Mouse (Mus musculus) hindbrain, embryonic 11.5 days (tissue): Measurements from ENCODE around the gene Lck. TPM values are rescaled to one million over a fixed set of nuclear protein-coding genes. Genes with fewer than 3 reads are reported as not detected.
A peak's percentile ranks its signal among the peaks of the same experiment; 100 is the strongest.

Experiments
- ATAC-seq: fragments of 200-750 bp; cut with Nextera tagmentation; 2 replicates; pipeline ENCODE4 v1.8.0; 2017; ENCODE audit warnings: mild to moderate bottlenecking, moderate TSS enrichment, moderate library complexity; ENCODE audit not compliant: low FRiP score
- DNase-seq: peaks from one replicate; pipeline ENCODE4 v3.0.0-alpha.2; 2015; ENCODE audit warnings: low spot score
- H3K27ac ChIP-seq: fragments of 300-500 bp; sonication (generic); 2 replicates; pipeline ENCODE4 v1.5.1; 2014; ENCODE audit warnings: mild to moderate bottlenecking, low read depth, low read length
- H3K27me3 ChIP-seq: fragments of 300-500 bp; sonication (generic); 2 replicates; pipeline ENCODE4 v1.6.1; 2014; ENCODE audit warnings: mild to moderate bottlenecking, low read length, moderate library complexity, mixed read lengths; ENCODE audit not compliant: control insufficient read depth, insufficient read depth
- H3K36me3 ChIP-seq: fragments of 300-500 bp; sonication (generic); 2 replicates; pipeline ENCODE4 v1.6.1; 2014; ENCODE audit warnings: mild to moderate bottlenecking, low read length, moderate library complexity, mixed read lengths; ENCODE audit not compliant: control insufficient read depth, insufficient read depth
- H3K4me1 ChIP-seq: fragments of 300-500 bp; sonication (generic); replicated peaks from 2 replicates; pipeline ENCODE4 v1.6.1; 2014; ENCODE audit warnings: low read length, mixed read lengths; ENCODE audit not compliant: control insufficient read depth, insufficient read depth
- H3K4me2 ChIP-seq: fragments of 300-500 bp; sonication (generic); replicated peaks from 2 replicates; pipeline ENCODE4 v1.6.1; 2014; ENCODE audit warnings: mild to moderate bottlenecking, low read depth, low read length
- H3K4me3 ChIP-seq: fragments of 300-500 bp; sonication (generic); 2 replicates; pipeline ENCODE4 v1.5.1; 2014; ENCODE audit warnings: low read depth, low read length
- H3K9ac ChIP-seq: fragments of 300-500 bp; sonication (generic); 2 replicates; pipeline ENCODE4 v1.6.1; 2014; ENCODE audit warnings: low read depth, low read length
- H3K9me3 ChIP-seq: fragments of 300-500 bp; sonication (generic); 2 replicates; pipeline ENCODE4 v1.6.1; 2016; ENCODE audit warnings: low read length; ENCODE audit not compliant: control insufficient read depth
- WGBS: fragments of 180-500 bp; shearing (Covaris S2); extraction: QIAGEN DNeasy Blood & Tissue Kit; methylation state at CpG from one replicate; pipeline ENCODE4 v1.1.7; 2014; 5-methylcytosine and 5-hydroxymethylcytosine counted together
- polyA plus RNA-seq: library from polyadenylated mRNA; unstranded; fragments of >200 nt; fragmentation: Nextera tagmentation; extraction: Ambion mirVana; gene quantifications from 2 replicates; pipeline ENCODE4 v1.2.1, GENCODE M21; 2014

Lck gene
- polyA plus RNA-seq, 1 experiment from 2014 or later, result 5.8 TPM

GRCm38 (mm10) chr4:129502327-129502888 is 71.0 kb downstream of the Lck start:
- Histone ChIP-seq H3K9ac (no peak overlapping the region), H3K4me1 (no peaks in the 10 kb centered on the region; the same call in 1 of the 2 replicates), H3K36me3 (no peaks in the 10 kb centered on the region), H3K9me3 (no peaks in the 10 kb centered on the region), H3K4me3 (no peak overlapping the region), H3K27ac (no peak overlapping the region), H3K27me3 (no peaks in the 10 kb centered on the region), H3K4me2 (no peak overlapping the region)
- 78% methylated on average over 9 of the region's 9 CpGs for WGBS
- no peak for DNase-seq
- ATAC-seq, result no peak

DNA sequence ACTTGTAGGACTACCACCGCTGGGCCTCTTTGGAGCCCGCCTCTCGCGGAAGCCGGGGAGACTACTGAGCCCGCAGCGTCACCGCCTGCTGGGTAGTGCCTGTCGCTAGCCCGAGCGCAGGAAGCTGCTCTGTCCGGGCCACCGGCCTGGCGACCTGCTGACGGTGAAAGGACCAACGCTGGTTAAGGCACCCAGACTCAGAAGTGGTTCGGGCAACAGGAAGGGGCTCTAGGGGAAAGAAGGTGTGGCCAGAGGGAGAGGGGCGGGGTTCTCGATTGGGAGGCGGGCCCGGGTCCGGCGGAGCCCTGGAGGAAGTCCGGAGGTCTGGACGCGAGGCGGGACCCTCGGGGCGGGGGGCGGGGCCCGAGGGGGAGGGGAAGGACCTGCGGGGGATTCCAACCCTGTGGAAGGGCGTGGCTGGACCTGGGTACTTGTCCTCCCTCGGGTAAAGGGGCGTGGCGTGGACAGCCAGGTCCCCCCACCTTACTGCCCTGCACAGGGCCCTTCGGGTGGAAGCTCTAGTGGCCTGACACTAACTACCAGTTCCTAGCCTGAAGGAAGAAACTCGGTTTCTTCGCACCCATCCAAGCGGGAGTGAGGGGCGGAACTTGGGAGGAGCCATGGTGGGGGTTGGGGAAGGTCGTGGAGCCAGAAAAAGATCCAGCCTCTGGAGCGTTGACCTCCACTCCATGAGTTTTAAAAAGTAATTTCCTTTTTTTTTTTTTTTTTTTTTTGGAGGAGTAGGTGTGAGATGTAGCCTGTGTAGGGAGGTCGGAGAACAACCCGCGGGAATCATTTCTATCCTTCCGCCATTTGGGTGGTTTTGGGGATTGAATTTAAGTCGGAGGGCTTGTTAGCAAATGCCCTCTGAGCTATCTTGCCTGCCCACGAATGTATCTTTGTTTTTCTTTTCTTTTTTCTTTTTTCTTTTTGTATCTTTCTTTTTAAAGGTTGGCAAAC is 72.6 kb downstream of the Lck start:
- peak; percentile 90 for ATAC-seq
- Histone ChIP-seq H3K9ac (peak overlapping the region; percentile 60), H3K4me1 (peaks cover 7% of the 10 kb centered on the region), H3K27ac (peak overlapping the region; percentile 70), H3K9me3 (no peaks in the 10 kb centered on the region), H3K27me3 (no peaks in the 10 kb centered on the region), H3K4me2 (peak overlapping the region; percentile 79), H3K4me3 (peak overlapping the region; percentile 47), H3K36me3 (no peaks in the 10 kb centered on the region)
- DNase-seq, result peak; percentile 90
- WGBS, result 2% methylated on average over 43 of the region's 49 CpGs

DNA sequence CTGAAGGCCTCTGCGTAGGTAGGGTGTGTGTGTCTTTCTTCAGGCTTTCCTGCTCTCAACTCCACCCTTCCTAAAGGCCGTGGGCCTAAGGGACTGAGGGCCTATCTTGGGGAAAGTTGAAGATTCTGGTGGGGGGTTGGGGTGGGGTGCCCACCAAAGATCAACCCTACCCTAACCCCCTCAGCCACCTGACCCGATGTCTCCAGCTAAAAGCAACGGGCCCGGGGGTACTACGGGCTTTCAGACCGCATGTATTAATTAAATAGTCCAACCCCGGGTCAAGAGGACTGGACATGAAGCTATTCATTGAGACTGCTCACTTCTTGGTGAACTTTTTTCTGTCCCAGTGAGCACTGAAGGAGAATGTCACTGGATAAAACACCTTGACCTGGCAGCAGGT is 73.4 kb downstream of the Lck start:
- H3K4me1 ChIP-seq, result peaks cover 7% of the 10 kb centered on the region
- peak; percentile 1; the same call in 1 of the 2 replicates for ATAC-seq
- no peaks in the 10 kb centered on the region for H3K27me3 ChIP-seq
- 81% methylated on average over 8 of the region's 8 CpGs for whole genome bisulfite sequencing
- DNase-seq, result no peak
- H3K9me3 ChIP-seq, result no peaks in the 10 kb centered on the region
- no peak overlapping the region for H3K4me3 ChIP-seq
- no peak overlapping the region; the same call in 1 of the 2 replicates for H3K9ac ChIP-seq
- no peak overlapping the region; the same call in 1 of the 2 replicates for H3K27ac ChIP-seq
- no peaks in the 10 kb centered on the region for H3K36me3 ChIP-seq
- no peak overlapping the region for H3K4me2 ChIP-seq

GRCm38 (mm10) chr4:129498941-129499340 is 74.5 kb downstream of the Lck start:
- Histone ChIP-seq H3K4me2 (no peak overlapping the region), H3K4me1 (peaks cover 7% of the 10 kb centered on the region), H3K4me3 (no peak overlapping the region), H3K36me3 (no peaks in the 10 kb centered on the region), H3K27ac (no peak overlapping the region), H3K27me3 (no peaks in the 10 kb centered on the region), H3K9ac (no peak overlapping the region), H3K9me3 (no peaks in the 10 kb centered on the region)
- DNase-seq (no peak), ATAC-seq (no peak)
- 78% methylated on average over 3 of the region's 3 CpGs for WGBS

Other genes with a start within 250 kb of the Lck start
- gene Rbbp4, start 238.3 kb downstream of the Lck start, polyA plus RNA-seq, result 505 and 518 TPM in 2 replicates
- gene Zbtb8os, start 237.9 kb downstream of the Lck start, polyA plus RNA-seq, result 42.7 and 45.2 TPM in 2 replicates
- gene Zbtb8a, start 195.5 kb downstream of the Lck start, polyA plus RNA-seq, result 8.1 and 11.5 TPM in 2 replicates
- 2.5 and 2.8 TPM in 2 replicates for gene Zbtb8b, start 132.8 kb downstream of the Lck start, polyA plus RNA-seq
- gene Bsdc1, start 112.1 kb downstream of the Lck start, polyA plus RNA-seq, result 25.6 and 26.3 TPM in 2 replicates
- not detected in 2 replicates for gene Tssk3, start 82.6 kb downstream of the Lck start, polyA plus RNA-seq
- gene Fam229a, start 82.5 kb downstream of the Lck start, polyA plus RNA-seq, result not detected in 2 replicates
- 1,707 and 1,864 TPM in 2 replicates for gene Marcksl1, start 60.1 kb downstream of the Lck start, polyA plus RNA-seq
- gene Hdac1, start 30.9 kb downstream of the Lck start, polyA plus RNA-seq, result 206 and 220 TPM in 2 replicates
- 1.0 and 1.6 TPM in 2 replicates for gene Fam167b, start 4.9 kb upstream of the Lck start, polyA plus RNA-seq
- gene Eif3i, start 27.0 kb upstream of the Lck start, polyA plus RNA-seq, result 274 TPM in 2 replicates
- gene Tmem234, start 27.0 kb upstream of the Lck start, polyA plus RNA-seq, result 177 and 195 TPM in 2 replicates
- 1.6 and 2.7 TPM in 2 replicates for gene Dcdc2b, start 40.6 kb upstream of the Lck start, polyA plus RNA-seq
- gene Iqcc, start 45.5 kb upstream of the Lck start, polyA plus RNA-seq, result 25.3 and 25.7 TPM in 2 replicates
- 77.7 and 79.6 TPM in 2 replicates for gene Ccdc28b, start 50.3 kb upstream of the Lck start, polyA plus RNA-seq
- gene Txlna, start 67.4 kb upstream of the Lck start, polyA plus RNA-seq, result 96.3 and 101 TPM in 2 replicates
- 13.9 and 15.2 TPM in 2 replicates for gene Kpna6, start 99.1 kb upstream of the Lck start, polyA plus RNA-seq
- gene Tmem39b, start 123.2 kb upstream of the Lck start, polyA plus RNA-seq, result 27.7 and 30.9 TPM in 2 replicates
- gene Khdrbs1, start 168.7 kb upstream of the Lck start, polyA plus RNA-seq, result 158 and 183 TPM in 2 replicates
- 307 and 318 TPM in 2 replicates for gene Ptp4a2, start 237.6 kb upstream of the Lck start, polyA plus RNA-seq